Mouse (Mus musculus) megakaryocyte-erythroid progenitor cell, adult 5-6 weeks (primary cell): ENCODE results near the gene Olfr180. TPM values are rescaled to one million over a fixed set of nuclear protein-coding genes. Genes with fewer than 3 reads are reported as not detected.

Experiments used
- ATAC-seq: replicated peaks from 2 replicates; pipeline ENCODE4 v1.8.0; 2016; ENCODE audit warnings: mild to moderate bottlenecking, inconsistent platforms; ENCODE audit not compliant: severe bottlenecking, poor library complexity, low FRiP score, low TSS enrichment
- total RNA-seq, 2 experiments: library from RNA; stranded (forward) in 1 of 2; stranded (reverse) in 1 of 2; fragments of 200-1000, 215-1000 nt in 1 of 2; fragments of >200 nt in 1 of 2; fragmentation: Nextera tagmentation in 1 of 2; gene quantifications; 2 replicates each; pipeline ENCODE4 v1.2.3; 2014 to 2017

Gene Olfr180
- not detected in 2 replicates for total RNA-seq (2014; fragmentation: Nextera tagmentation)
- not detected in 2 replicates for total RNA-seq (2017)

GRCm38 (mm10) chr16:58929292-58929691 lies at the start of gene Olfr180:
Gene Olfr180, minus strand, starts transcription at chr16:58929392.
- ATAC-seq, result no peak

DNA sequence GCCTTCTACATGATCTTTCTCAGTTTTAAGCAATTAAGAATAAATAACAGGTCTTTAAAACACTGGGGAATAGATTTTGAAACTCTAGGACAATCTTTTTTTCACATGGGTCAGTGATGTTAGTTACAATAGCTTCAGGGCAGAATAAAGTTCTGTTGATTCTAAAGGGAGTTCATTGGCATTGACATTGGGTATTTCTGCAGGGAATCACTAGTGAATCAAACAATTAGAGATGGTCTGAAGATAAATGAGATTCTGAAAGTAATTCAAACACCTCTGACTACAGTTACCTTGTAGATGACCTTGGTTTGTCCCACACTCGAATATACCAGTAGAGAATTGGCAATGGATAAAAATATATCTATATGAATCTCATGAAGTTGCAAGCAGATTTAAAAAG lies 537 bp downstream of the Olfr180 start, which contains the start of gene Olfr181:
Gene Olfr181, minus strand, starts transcription at position 101 of the 400 bp plus-strand sequence.
- no peak for ATAC-seq

- no peak for ATAC-seq
Observed at GRCm38 (mm10) chr16:58891963-58892362, 37.2 kb downstream of the Olfr180 start, which contains the start of gene Olfr178. Gene Olfr178, minus strand, starts transcription at chr16:58892063.

- ATAC-seq, result no peak
Observed at GRCm38 (mm10) chr16:58884416-58884815, 44.8 kb downstream of the Olfr180 start.

DNA sequence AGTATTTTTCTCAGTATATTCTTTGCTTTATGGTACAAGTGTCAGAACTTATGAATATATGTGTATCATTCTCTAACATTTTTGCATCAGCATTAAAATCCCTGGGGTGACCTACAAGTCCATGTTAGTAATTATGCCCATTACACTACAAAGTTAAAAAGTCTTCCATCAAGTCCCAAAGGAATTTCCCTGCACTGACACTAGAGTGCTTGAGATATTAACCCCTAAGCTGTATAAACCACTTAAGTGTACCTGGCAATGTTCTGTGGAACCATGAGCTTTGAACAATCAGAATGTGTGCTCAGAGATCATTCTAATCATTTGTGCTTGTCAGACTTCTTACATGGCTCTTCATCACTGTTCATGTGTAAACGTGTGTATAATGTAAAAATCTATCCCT lies 54.5 kb downstream of the Olfr180 start, which contains the start of gene Olfr177:
Gene Olfr177, minus strand, starts transcription at position 101 of the 400 bp plus-strand sequence.
- no peak for ATAC-seq

Other genes with a start within 250 kb of the Olfr180 start
- not detected in 2 replicates for gene Gpr15, start 210.3 kb downstream of the Olfr180 start, total RNA-seq (2014; fragmentation: Nextera tagmentation)
- not detected in 2 replicates for gene Gpr15, start 210.3 kb downstream of the Olfr180 start, total RNA-seq (2017)
- gene Cldnd1, start 201.5 kb downstream of the Olfr180 start, total RNA-seq (2014; fragmentation: Nextera tagmentation), result 40.0 and 41.1 TPM in 2 replicates
- 16.4 and 36.4 TPM in 2 replicates for gene Cldnd1, start 201.5 kb downstream of the Olfr180 start, total RNA-seq (2017)
- not detected in 2 replicates for gene Olfr172, start 166.2 kb downstream of the Olfr180 start, total RNA-seq (2014; fragmentation: Nextera tagmentation)
- gene Olfr172, start 166.2 kb downstream of the Olfr180 start, total RNA-seq (2017), result not detected in 2 replicates
- not detected in 2 replicates for gene Olfr173, start 129.1 kb downstream of the Olfr180 start, total RNA-seq (2014; fragmentation: Nextera tagmentation)
- not detected in 2 replicates for gene Olfr173, start 129.1 kb downstream of the Olfr180 start, total RNA-seq (2017)
- not detected in 2 replicates for gene Olfr175-ps1, start 102.6 kb downstream of the Olfr180 start, total RNA-seq (2014; fragmentation: Nextera tagmentation)
- gene Olfr175-ps1, start 102.6 kb downstream of the Olfr180 start, total RNA-seq (2017), result not detected in 2 replicates
- gene Olfr177, start 54.6 kb downstream of the Olfr180 start, total RNA-seq (2014; fragmentation: Nextera tagmentation), result not detected in 2 replicates
- gene Olfr177, start 54.6 kb downstream of the Olfr180 start, total RNA-seq (2017), result not detected in 2 replicates
- gene Olfr178, start 37.3 kb downstream of the Olfr180 start, total RNA-seq (2014; fragmentation: Nextera tagmentation), result not detected in 2 replicates
- gene Olfr178, start 37.3 kb downstream of the Olfr180 start, total RNA-seq (2017), result not detected in 2 replicates
- not detected in 2 replicates for gene Olfr181, start 637 bp downstream of the Olfr180 start, total RNA-seq (2014; fragmentation: Nextera tagmentation)
- not detected in 2 replicates for gene Olfr181, start 637 bp downstream of the Olfr180 start, total RNA-seq (2017)
- gene Olfr183, start 66.0 kb upstream of the Olfr180 start, total RNA-seq (2014; fragmentation: Nextera tagmentation), result not detected in 2 replicates
- not detected in 2 replicates for gene Olfr183, start 66.0 kb upstream of the Olfr180 start, total RNA-seq (2017)
- not detected in 2 replicates for gene Olfr186, start 100.9 kb upstream of the Olfr180 start, total RNA-seq (2014; fragmentation: Nextera tagmentation)
- not detected in 2 replicates for gene Olfr186, start 100.9 kb upstream of the Olfr180 start, total RNA-seq (2017)
- not detected in 2 replicates for gene Olfr187, start 110.4 kb upstream of the Olfr180 start, total RNA-seq (2014; fragmentation: Nextera tagmentation)
- gene Olfr187, start 110.4 kb upstream of the Olfr180 start, total RNA-seq (2017), result not detected in 2 replicates
- gene Olfr190, start 148.6 kb upstream of the Olfr180 start, total RNA-seq (2014; fragmentation: Nextera tagmentation), result not detected in 2 replicates
- not detected in 2 replicates for gene Olfr190, start 148.6 kb upstream of the Olfr180 start, total RNA-seq (2017)
- gene Olfr191, start 160.4 kb upstream of the Olfr180 start, total RNA-seq (2014; fragmentation: Nextera tagmentation), result not detected in 2 replicates
- gene Olfr191, start 160.4 kb upstream of the Olfr180 start, total RNA-seq (2017), result not detected in 2 replicates
- not detected in 2 replicates for gene Olfr193, start 182.5 kb upstream of the Olfr180 start, total RNA-seq (2014; fragmentation: Nextera tagmentation)
- not detected in 2 replicates for gene Olfr193, start 182.5 kb upstream of the Olfr180 start, total RNA-seq (2017)
- gene Olfr194, start 191.7 kb upstream of the Olfr180 start, total RNA-seq (2014; fragmentation: Nextera tagmentation), result not detected in 2 replicates
- not detected in 2 replicates for gene Olfr194, start 191.7 kb upstream of the Olfr180 start, total RNA-seq (2017)
- not detected in 2 replicates for gene Olfr195, start 217.7 kb upstream of the Olfr180 start, total RNA-seq (2014; fragmentation: Nextera tagmentation)
- gene Olfr195, start 217.7 kb upstream of the Olfr180 start, total RNA-seq (2017), result not detected in 2 replicates
- not detected in 2 replicates for gene Olfr196, start 241.1 kb upstream of the Olfr180 start, total RNA-seq (2014; fragmentation: Nextera tagmentation)
- not detected in 2 replicates for gene Olfr196, start 241.1 kb upstream of the Olfr180 start, total RNA-seq (2017)